Mouse (Mus musculus) lung, postnatal 0 days (tissue): ENCODE measurements at regions not wholly inside any gene's neighbourhood (a gene's known extent, or its start where the extent isn't known, plus 50 kb on each side); places are given as distances from the start of the nearest gene placed in this dataset.

Source experiments
- ATAC-seq: fragments of 200-750 bp; cut with Nextera tagmentation; 2 replicates; pipeline ENCODE4 v1.8.0; 2017; ENCODE audit warnings: moderate library complexity
- DNase-seq: peaks from one replicate; pipeline ENCODE4 v3.0.0-alpha.2; 2016; ENCODE audit warnings: low spot score
- H3K27ac ChIP-seq: fragments of 300-500 bp; sonication (generic); 2 replicates; pipeline ENCODE4 v1.5.1; 2014; ENCODE audit warnings: antibody characterized with exemption, mild to moderate bottlenecking, low read length, mixed read lengths
- H3K27me3 ChIP-seq: fragments of 300-500 bp; sonication (generic); replicated peaks from 2 replicates; pipeline ENCODE4 v1.6.1; 2014; ENCODE audit warnings: low read length, mixed read lengths; ENCODE audit not compliant: insufficient read depth
- H3K36me3 ChIP-seq: fragments of 300-500 bp; sonication (generic); 2 replicates; pipeline ENCODE4 v1.6.1; 2014; ENCODE audit warnings: low read length, mixed read lengths; ENCODE audit not compliant: insufficient read depth
- H3K4me1 ChIP-seq: fragments of 300-500 bp; sonication (generic); 2 replicates; pipeline ENCODE4 v1.6.1; 2014; ENCODE audit warnings: antibody characterized with exemption, low read depth, low read length, mixed read lengths; ENCODE audit not compliant: insufficient read depth
- H3K4me2 ChIP-seq: fragments of 300-500 bp; sonication (generic); replicated peaks from 2 replicates; pipeline ENCODE4 v1.6.1; 2014; ENCODE audit warnings: low read depth, mild to moderate bottlenecking, low read length, moderate library complexity, mixed read lengths
- H3K4me3 ChIP-seq: fragments of 300-500 bp; sonication (generic); 2 replicates; pipeline ENCODE4 v1.5.1; 2014; ENCODE audit warnings: low read depth, low read length
- H3K9ac ChIP-seq: fragments of 300-500 bp; sonication (generic); replicated peaks from 2 replicates; pipeline ENCODE4 v1.6.1; 2014; ENCODE audit warnings: low read depth, mild to moderate bottlenecking
- H3K9me3 ChIP-seq: fragments of 300-500 bp; sonication (generic); 2 replicates; pipeline ENCODE4 v1.6.1; 2016; ENCODE audit warnings: low read length, mixed read lengths
- CTCF ChIP-seq: IDR thresholded peaks from 2 replicates; pipeline ENCODE4 v1.5.1; 2016; ENCODE audit warnings: antibody characterized with exemption, mild to moderate bottlenecking
- EP300 ChIP-seq: IDR thresholded peaks from 2 replicates; pipeline ENCODE4 v1.6.1; 2016; ENCODE audit warnings: antibody characterized with exemption, mild to moderate bottlenecking, control low read depth
- WGBS: fragments of 180-500 bp; shearing (Covaris S2); extraction: QIAGEN DNeasy Blood & Tissue Kit; methylation state at CpG from one replicate; pipeline ENCODE4 v1.1.7; 2014; 5-methylcytosine and 5-hydroxymethylcytosine counted together

DNA sequence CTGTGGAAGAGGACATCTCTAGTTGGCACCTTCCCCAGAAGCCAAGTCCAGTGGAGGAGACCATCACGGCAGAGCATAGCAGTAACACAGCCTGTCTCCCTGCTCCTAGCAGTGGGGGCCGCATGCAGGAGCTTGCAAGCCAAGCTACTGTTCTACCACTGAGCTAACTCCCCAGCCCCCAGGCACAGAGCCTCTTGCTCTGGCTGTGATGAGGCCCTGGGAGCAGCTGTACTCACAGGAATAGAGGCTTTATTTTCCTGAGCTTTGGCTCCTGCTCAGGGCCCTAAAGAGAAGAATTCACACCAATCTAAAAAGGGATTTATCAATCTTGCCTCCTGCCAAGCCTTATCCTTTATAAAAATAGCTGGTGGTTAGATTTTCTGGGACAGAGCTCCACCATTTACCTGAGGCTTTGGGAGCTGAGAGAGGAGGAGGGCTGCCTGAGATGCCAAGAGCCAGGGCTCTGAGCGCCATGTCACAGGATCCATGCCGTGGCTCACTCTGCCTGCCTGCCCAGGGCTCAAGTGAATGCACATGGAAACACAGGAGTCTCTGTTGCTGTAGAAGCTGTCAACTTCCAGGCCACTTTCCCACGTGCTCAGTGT is 222.7 kb upstream of the Tcerg1l start:
- Histone ChIP-seq H3K9ac (no peak overlapping the region), H3K27ac (no peak overlapping the region), H3K9me3 (no peaks in the 10 kb centered on the region), H3K4me2 (no peak overlapping the region), H3K27me3 (no peaks in the 10 kb centered on the region), H3K36me3 (no peaks in the 10 kb centered on the region), H3K4me1 (no peaks in the 10 kb centered on the region), H3K4me3 (no peak overlapping the region)
- no peak for TF ChIP-seq EP300
- no peak for TF ChIP-seq CTCF
- DNase-seq (no peak), ATAC-seq (no peak)
- WGBS, result 63% methylated on average over 5 of the region's 5 CpGs

DNA sequence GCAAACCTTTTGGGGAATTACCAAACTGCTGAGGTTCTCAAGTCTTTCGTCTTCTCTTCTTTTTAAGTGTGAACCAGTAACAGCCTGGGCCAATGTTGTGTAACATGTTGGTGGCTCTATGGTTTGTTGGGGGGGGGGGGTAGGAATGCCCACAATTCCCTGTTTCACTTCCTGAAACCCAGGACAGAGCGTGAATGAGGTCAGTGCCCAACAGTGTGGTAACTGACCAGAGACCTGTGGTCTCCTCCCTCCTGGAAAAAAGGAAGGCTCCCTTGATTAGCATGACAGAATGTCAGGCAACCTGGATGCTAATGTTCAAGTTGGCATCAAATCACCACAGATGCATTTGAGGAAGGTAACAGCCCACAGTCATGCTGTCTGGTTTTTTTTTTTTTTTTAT is 218.9 kb upstream of the Tcerg1l start:
- H3K4me2 ChIP-seq, result no peak overlapping the region
- no peaks in the 10 kb centered on the region for H3K27me3 ChIP-seq
- H3K9ac ChIP-seq, result no peak overlapping the region
- no peak for ATAC-seq
- H3K27ac ChIP-seq, result no peak overlapping the region
- 65% methylated on average over 2 of the region's 2 CpGs for WGBS
- H3K4me3 ChIP-seq, result no peak overlapping the region
- no peaks in the 10 kb centered on the region for H3K4me1 ChIP-seq
- no peaks in the 10 kb centered on the region for H3K36me3 ChIP-seq
- TF ChIP-seq CTCF (no peak), EP300 (no peak)
- no peaks in the 10 kb centered on the region for H3K9me3 ChIP-seq
- no peak for DNase-seq

DNA sequence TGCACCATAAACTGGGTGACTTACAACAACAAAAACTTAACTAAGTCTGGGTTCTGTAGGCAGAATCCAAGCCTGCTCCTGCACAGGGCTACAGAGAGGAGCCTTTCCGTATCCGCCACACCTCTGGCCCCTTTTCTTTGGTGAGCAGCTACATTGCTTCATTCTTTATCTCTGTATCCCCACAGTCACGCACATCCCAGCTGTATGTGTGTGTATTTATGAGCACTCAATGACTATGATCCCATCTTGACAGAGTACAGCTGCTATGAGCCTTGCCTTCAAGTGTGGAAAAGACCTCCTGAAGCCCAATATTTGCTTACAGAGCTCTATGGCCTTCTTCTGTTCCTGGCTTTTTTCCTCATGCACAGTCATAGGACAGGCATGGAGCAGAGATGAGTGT is 212.1 kb upstream of the Tcerg1l start:
- WGBS, result 58% methylated on average over 3 of the region's 3 CpGs
- TF ChIP-seq CTCF (no peak), EP300 (no peak)
- Histone ChIP-seq H3K9me3 (no peaks in the 10 kb centered on the region), H3K4me1 (no peaks in the 10 kb centered on the region), H3K27me3 (no peaks in the 10 kb centered on the region), H3K9ac (no peak overlapping the region), H3K27ac (no peak overlapping the region), H3K36me3 (no peaks in the 10 kb centered on the region), H3K4me3 (no peak overlapping the region), H3K4me2 (no peak overlapping the region)
- ATAC-seq, result no peak
- no peak for DNase-seq

DNA sequence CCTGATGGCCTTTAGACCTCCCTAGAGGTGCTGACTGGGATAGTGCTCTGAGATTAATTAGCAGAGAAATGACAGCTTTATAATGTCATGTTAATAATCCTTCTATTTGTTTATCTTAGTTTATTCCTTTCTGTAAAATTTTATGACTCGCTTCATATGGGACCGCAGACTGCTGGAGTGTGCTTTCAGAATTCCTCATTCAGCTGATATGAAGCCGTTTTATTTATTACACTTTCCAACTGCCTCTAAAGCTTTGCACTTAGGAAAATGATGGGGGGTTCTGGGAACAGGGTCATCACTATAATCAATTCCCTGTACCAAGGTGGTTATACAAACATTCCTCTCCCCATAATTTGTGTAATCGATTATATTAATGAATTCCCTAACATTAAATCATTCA is 211.6 kb upstream of the Tcerg1l start:
- Histone ChIP-seq H3K9me3 (no peaks in the 10 kb centered on the region), H3K27me3 (no peaks in the 10 kb centered on the region), H3K9ac (no peak overlapping the region), H3K27ac (no peak overlapping the region), H3K4me1 (no peaks in the 10 kb centered on the region), H3K4me3 (no peak overlapping the region), H3K36me3 (no peaks in the 10 kb centered on the region), H3K4me2 (no peak overlapping the region)
- DNase-seq, result no peak
- TF ChIP-seq EP300, result no peak
- TF ChIP-seq CTCF, result no peak
- 61% methylated on average over 4 of the region's 4 CpGs for WGBS
- ATAC-seq, result no peak

DNA sequence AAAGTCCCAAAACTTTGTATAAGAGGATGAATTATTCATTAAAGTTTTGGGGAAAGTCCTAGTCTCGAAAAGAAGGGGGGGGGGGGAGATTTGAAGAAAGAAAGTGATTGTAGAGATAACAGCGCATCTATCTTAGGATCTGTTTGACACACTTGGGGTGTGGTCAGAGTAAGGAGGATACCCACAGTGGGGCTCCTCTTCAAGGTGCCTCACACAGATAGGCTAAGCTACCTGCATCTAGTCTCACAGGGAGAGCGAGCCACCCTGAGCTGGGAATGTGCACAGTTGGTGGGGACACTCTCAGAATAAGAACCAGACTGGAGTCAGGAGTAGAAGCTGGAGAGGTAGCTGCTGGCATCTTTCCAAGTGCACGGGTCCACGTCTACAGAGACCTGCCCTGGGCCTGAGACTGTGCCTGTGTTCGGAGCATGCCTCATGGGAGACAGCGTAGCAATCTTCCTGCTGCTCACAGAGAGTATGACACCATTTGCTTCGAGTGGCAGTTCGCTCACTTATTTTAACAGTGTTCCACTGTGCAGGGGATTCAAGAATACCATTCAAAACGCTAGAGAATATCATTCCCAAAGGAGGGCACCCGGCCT is 208.9 kb upstream of the Tcerg1l start:
- Histone ChIP-seq H3K27ac (no peak overlapping the region), H3K9me3 (no peaks in the 10 kb centered on the region), H3K9ac (no peak overlapping the region), H3K4me2 (no peak overlapping the region), H3K27me3 (no peaks in the 10 kb centered on the region), H3K36me3 (no peaks in the 10 kb centered on the region), H3K4me1 (no peaks in the 10 kb centered on the region), H3K4me3 (no peak overlapping the region)
- WGBS, result 58% methylated on average over 11 of the region's 11 CpGs
- TF ChIP-seq CTCF (no peak), EP300 (no peak)
- no peak for DNase-seq
- no peak for ATAC-seq

DNA sequence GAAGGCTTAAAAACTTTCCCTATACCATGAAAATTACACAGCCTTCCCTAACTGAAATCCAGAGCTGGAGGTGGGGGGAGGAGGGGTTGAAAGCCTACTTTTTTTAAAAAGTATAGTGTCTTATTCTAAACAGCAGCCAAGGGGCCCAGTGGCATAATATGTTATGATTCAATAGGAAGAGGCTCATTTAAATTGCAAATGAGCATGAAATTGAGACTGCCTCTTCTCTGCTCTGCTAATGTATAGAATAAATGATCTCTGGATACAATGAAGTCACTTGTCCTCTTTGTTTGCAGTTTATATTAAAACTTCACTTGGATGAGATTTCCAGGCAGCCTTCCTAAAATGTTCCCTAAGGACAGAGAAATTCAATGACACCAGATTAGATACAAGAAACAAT is 208.4 kb upstream of the Tcerg1l start:
- Histone ChIP-seq H3K4me1 (no peaks in the 10 kb centered on the region), H3K9me3 (no peaks in the 10 kb centered on the region), H3K27ac (no peak overlapping the region), H3K9ac (no peak overlapping the region), H3K36me3 (no peaks in the 10 kb centered on the region), H3K4me3 (no peak overlapping the region), H3K27me3 (no peaks in the 10 kb centered on the region), H3K4me2 (no peak overlapping the region)
- TF ChIP-seq EP300 (no peak), CTCF (no peak)
- ATAC-seq (no peak), DNase-seq (no peak)

DNA sequence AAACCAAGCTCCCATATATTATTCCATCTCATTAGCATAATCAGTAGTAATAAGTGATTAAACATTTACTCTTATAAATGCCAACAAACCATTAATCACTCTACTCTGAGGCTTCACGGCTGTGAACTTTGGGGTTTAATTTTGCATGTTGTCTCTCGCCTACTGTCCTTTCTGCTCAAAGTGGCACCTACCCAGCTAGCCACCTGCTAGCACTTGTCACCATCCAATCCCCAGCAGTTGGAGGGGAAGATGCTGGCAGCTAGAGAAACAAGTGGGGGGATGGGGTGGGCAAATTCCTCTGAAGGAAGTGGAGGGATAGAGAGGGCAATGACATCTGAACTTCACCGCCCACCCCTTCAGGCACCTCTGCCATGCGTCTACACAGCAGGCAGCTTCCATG is 204.2 kb upstream of the Tcerg1l start:
- DNase-seq, result no peak
- Histone ChIP-seq H3K27ac (no peak overlapping the region), H3K4me1 (no peaks in the 10 kb centered on the region), H3K9ac (no peak overlapping the region), H3K27me3 (no peaks in the 10 kb centered on the region), H3K9me3 (no peaks in the 10 kb centered on the region), H3K36me3 (no peaks in the 10 kb centered on the region), H3K4me2 (no peak overlapping the region), H3K4me3 (no peak overlapping the region)
- TF ChIP-seq CTCF, result no peak
- WGBS, result 38% methylated on average over 4 of the region's 4 CpGs
- no peak for ATAC-seq
